Mouse (Mus musculus) frontal cortex, postnatal 10 days (tissue): ENCODE data around the gene Gspt2.
"Not testable (repeated sequence)": the region's sequence is repeated elsewhere in the genome, so short reads cannot be mapped to it uniquely, and the experiment has no call there.

ENCODE experiments used
- DNase-seq, 2 experiments: peaks; one replicate each; pipeline ENCODE4 v3.0.0; 2022; ENCODE audit warnings: low spot score in 2 of 2, mixed read lengths in 1 of 2

Gene Gspt2

DNA sequence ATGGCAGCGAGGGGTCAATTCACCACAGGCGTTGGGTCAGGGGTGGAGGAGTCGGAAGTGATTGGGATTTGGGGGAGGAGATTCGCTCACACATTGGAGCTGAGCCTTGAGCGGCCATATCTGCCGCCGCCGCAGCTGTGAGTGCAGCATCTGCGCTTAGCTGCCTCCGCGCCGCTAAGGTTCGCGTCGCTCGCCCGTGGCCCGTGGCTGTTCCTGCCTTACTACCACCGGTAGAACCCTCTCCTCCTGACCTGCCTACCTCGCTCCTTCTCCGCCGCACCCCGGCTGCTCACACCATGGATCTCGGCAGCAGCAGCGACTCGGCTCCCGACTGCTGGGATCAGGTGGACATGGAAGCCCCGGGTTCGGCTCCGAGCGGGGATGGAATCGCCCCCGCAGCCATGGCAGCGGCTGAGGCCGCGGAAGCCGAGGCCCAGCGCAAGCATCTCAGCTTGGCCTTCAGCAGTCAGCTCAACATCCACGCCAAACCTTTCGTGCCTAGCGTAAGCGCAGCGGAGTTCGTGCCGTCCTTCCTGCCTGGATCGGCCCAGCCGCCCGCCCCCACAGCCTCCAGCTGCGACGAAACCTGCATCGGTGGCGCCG is at the start of gene Gspt2:
Gspt2 (plus strand) TSS at position 109 of the 603 bp plus-strand sequence.
- peak; percentile 13 to 49 for DNase-seq

DNA sequence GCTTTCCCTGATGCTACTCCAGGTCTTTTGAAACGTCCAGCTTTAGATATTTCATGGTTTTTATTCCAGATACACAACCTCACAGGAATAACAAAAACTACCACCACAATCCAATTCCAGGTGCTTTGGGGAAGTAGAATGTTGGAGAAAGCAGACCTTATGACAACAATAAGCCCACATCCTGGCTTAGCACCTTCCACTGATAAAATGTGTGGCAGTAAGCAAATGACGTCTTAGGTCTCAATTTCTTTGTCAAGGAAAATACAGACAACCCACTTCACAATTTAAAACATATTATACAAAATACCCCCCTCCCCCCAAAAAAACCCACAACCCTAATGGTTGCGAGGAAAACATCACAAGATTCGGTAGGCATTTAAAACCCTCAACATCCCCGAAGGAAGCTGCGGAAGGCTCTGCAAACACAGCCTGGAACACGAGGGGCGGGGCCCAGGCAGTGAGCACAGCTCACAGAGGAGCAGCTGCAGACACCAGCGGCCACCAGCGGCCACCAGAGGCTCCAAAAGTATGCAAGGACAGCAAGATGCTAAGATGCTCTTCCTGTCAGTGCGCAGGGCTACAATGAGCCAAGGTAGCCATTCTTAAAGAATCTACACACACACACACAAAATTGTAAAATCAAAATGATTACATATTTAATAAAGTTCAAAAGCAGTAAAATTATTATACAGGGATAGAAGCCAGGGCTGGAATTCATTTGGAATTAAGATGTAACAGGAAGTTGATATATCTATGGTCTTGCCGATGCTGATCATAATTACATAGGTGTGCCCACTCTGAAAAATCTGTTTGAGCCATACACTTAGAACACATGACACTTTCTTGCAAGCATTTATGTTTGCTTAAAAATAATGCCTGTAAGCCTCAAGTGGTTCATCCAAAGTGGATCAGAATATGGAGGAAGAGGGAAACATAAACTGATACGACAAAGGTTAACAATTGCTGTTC is 10.8 kb upstream of the Gspt2 start:
- DNase-seq: peak; percentile 32 to 47

DNA sequence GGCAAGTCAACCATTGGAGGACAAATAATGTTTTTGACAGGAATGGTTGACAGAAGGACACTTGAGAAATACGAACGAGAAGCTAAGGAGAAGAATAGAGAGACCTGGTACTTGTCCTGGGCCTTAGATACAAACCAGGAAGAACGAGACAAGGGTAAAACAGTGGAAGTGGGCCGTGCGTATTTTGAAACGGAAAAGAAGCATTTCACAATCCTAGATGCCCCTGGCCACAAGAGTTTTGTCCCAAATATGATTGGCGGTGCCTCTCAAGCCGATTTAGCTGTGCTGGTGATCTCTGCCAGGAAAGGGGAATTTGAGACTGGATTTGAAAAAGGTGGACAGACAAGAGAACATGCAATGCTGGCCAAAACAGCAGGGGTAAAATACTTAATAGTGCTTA is 1.0 kb downstream of the Gspt2 start:
- no peak for DNase-seq

DNA sequence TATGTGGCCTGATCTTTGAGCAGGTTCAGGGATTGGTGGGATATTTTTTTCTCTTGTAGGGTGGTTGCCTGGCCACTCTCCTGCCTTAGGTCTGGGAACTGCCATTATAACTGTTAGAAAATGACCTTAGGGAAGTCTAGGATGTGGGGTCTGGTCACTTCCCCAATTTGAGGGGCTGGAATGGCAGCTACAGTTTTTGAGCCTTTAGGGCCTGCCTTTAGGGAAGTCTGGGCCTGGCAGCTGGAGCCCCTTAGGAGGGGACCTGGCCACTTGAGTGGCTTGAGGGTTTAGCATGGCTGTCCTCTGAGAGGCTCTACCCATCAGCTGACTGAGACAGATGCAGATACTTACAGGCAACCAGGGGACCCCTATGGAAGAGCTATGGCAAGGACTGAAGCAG is 12.7 kb downstream of the Gspt2 start:
- DNase-seq: no peak

DNA sequence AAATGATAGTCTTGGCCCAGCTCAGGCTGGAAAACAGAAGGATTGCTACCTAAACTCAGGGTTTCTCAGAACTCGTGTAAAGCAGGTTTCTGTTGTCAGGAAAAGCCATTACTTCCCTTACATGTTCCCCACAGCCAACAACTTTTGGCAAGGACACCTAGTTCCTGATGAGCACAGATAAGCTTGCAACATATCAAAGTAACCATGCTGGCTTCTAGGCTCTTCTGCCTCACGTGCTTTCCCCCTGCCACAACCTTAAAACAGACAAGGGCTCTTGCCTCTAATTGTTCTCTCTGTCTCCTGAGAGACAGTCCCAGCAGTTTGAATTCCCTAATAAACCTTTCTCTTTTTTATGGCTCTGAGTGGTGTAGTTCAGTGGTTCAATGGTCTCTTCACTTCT is 21.9 kb downstream of the Gspt2 start:
- no peak for DNase-seq

DNA sequence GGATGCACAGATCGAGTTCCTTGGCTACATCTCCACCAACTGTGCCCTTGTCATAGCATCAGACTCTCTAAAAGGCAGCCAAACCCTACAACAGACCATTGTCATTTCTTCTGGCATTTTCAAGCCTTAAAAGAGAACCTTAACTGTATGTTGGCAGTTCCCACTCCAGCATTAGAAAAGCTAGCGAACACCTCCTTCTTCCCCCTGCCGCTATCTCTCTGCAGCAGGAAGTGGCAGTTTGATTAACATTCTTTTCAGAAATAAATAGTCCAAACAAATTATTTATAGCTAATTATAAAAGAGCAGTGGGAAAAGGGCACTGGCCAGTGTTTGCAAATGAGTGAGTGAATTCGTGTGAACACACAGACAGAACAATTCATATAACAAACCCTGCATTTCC is 34.9 kb downstream of the Gspt2 start:
- DNase-seq: no peak

DNA sequence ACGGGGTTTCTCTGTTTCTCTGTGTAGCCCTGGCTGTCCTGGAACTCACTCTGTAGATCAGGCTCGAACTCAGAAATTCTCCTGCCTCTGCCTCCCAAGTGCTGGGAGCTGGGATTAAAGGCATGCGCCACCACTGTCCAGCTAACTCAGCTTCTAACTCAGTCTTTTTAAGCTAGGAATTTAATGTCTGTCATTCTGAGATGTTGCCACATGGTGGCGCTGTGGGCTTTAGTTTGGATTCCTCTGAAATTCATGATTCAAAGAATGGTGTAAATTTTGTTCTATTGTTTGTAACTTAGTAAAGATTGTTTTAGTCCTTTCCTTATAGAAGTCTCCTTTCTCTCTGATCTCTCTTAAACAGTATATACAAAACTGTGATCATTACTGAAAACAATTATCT is 39.1 kb downstream of the Gspt2 start:
- DNase-seq: peak; percentile 4 to 10

DNA sequence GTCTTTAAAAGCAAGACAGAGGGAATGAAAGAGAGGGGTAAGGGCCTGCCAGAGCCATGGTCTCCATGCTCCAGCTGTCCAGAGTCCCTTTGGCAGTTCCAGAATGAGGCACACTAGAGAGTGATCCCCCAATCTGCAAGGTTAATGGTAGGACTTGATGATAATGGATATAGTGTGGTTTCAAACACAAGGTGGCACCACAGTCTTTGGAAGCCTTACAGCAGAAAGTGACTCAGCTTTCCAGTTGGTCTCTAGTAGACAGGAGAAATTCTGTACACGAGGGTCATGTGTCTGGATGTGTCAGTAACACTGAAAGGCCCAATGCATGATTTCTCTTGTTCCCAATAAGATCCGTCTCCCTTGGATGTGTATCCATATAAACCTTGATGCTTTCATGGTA is 45.7 kb downstream of the Gspt2 start:
- not testable (repeated sequence) for DNase-seq

DNA sequence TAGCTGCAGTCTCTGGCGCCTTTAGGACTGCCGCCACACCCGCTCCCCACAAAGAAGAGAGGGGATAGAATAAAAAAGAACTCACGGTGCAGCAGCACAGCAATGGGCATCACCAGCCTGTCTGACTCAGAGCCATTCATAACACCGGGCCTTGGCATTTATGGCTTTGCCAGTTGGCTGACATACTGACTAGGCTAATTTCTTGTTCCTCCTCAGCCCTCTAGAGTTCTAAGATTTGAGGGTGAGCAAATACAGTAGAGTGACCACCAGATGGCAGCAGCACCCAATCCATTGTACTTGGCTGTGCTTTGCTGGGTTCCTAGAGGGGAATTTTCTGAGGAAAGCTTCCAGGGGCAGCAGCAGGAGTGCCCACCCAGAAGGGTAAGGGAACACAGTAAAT is 53.7 kb downstream of the Gspt2 start:
- DNase-seq: not testable (repeated sequence)
